Mouse (Mus musculus) embryonic facial prominence, embryonic 11.5 days (tissue): ENCODE measurements at regions not wholly inside any gene's neighbourhood (a gene's known extent, or its start where the extent isn't known, plus 50 kb on each side); places are given as distances from the start of the nearest gene placed in this dataset.
A peak's percentile ranks its signal among the peaks of the same experiment; 100 is the strongest.

Source experiments
- ATAC-seq: fragments of 200-750 bp; cut with Nextera tagmentation; replicated peaks from 2 replicates; pipeline ENCODE4 v1.8.0; 2017; ENCODE audit warnings: low read depth; ENCODE audit not compliant: insufficient number of reproducible peaks, low FRiP score, low TSS enrichment
- DNase-seq: peaks from one replicate; pipeline ENCODE4 v3.0.0-alpha.2; 2015; ENCODE audit warnings: low spot score
- H3K27ac ChIP-seq: fragments of 300-500 bp; sonication (generic); replicated peaks from 2 replicates; pipeline ENCODE4 v1.5.1; 2014; ENCODE audit warnings: mild to moderate bottlenecking, low read depth, low read length, control low read depth
- H3K27me3 ChIP-seq: fragments of 300-500 bp; sonication (generic); 2 replicates; pipeline ENCODE4 v1.6.1; 2014; ENCODE audit warnings: mild to moderate bottlenecking, low read length, moderate library complexity, mixed read lengths; ENCODE audit not compliant: control insufficient read depth, insufficient read depth
- H3K36me3 ChIP-seq: fragments of 300-500 bp; sonication (generic); replicated peaks from 2 replicates; pipeline ENCODE4 v1.6.1; 2014; ENCODE audit warnings: low read depth, mild to moderate bottlenecking, low read length, moderate library complexity, mixed read lengths; ENCODE audit not compliant: control insufficient read depth, insufficient read depth
- H3K4me1 ChIP-seq: fragments of 300-500 bp; sonication (generic); 2 replicates; pipeline ENCODE4 v1.6.1; 2014; ENCODE audit warnings: low read length, mixed read lengths; ENCODE audit not compliant: control insufficient read depth, insufficient read depth
- H3K4me2 ChIP-seq: fragments of 300-500 bp; sonication (generic); 2 replicates; pipeline ENCODE4 v1.6.1; 2014; ENCODE audit warnings: low read depth, mild to moderate bottlenecking, control low read depth, low read length, moderate library complexity
- H3K4me3 ChIP-seq: fragments of 300-500 bp; sonication (generic); 2 replicates; pipeline ENCODE4 v1.5.1; 2014; ENCODE audit warnings: low read depth, low read length, control low read depth
- H3K9ac ChIP-seq: fragments of 300-500 bp; sonication (generic); replicated peaks from 2 replicates; pipeline ENCODE4 v1.6.1; 2014; ENCODE audit warnings: mild to moderate bottlenecking, control low read depth, low read length
- H3K9me3 ChIP-seq: fragments of 300-500 bp; sonication (generic); replicated peaks from 2 replicates; pipeline ENCODE4 v1.6.1; 2016; ENCODE audit warnings: mild to moderate bottlenecking, low read length, inconsistent platforms, mixed read lengths; ENCODE audit not compliant: control insufficient read depth
- WGBS: fragments of 180-500 bp; shearing (Covaris S2); extraction: QIAGEN DNeasy Blood & Tissue Kit; methylation state at CpG from one replicate; pipeline ENCODE4 v1.1.7; 2014; 5-methylcytosine and 5-hydroxymethylcytosine counted together

GRCm38 (mm10) chr1:92358758-92359287 lies 114.8 kb downstream of the Ndufa10 start:
- Histone ChIP-seq H3K4me3 (no peak overlapping the region), H3K9me3 (no peaks in the 10 kb centered on the region), H3K27ac (no peak overlapping the region), H3K9ac (no peak overlapping the region), H3K27me3 (no peaks in the 10 kb centered on the region), H3K4me1 (no peaks in the 10 kb centered on the region), H3K4me2 (no peak overlapping the region), H3K36me3 (no peaks in the 10 kb centered on the region)
- DNase-seq = no peak
- no peak for ATAC-seq
- 81% methylated on average over 8 of the region's 8 CpGs for WGBS

DNA sequence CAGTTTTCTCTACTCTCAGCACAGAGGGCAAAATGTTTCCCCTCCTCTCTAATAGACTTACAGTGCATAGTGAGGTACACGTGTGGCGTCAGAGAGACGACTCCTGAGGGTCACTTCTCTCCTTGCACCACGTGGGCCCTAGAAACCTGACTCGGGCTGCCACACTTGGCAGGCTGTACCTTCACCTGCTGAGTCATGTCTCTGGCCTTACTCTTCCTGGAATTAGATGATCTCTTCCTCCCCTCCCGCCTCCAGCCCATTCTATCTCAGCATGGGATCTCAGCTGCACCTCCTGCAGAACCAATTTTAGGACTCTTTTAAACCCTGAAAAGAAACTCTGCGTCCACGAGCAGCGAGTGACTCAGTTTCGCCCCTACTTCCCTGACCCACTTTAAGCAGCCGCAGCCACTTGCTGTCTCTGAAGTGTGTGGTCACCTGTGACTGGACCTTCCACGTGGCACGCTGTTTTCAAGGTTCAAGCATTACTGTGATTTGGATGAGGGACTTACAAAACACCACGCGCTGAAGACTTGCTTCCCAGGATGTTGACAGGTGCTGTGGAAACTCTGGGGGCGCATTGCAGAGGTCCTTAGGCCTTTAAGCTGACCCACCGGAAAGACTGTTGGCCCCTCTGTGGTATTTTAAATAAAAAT lies 125.2 kb downstream of the Ndufa10 start:
- Histone ChIP-seq H3K36me3 (no peaks in the 10 kb centered on the region), H3K27ac (no peak overlapping the region), H3K4me3 (no peak overlapping the region), H3K4me1 (no peaks in the 10 kb centered on the region; the same call in 1 of the 2 replicates), H3K9ac (no peak overlapping the region), H3K9me3 (no peaks in the 10 kb centered on the region), H3K4me2 (no peak overlapping the region), H3K27me3 (no peaks in the 10 kb centered on the region)
- ATAC-seq = no peak
- 49% methylated on average over 17 of the region's 17 CpGs for WGBS
- peak; percentile 10 for DNase-seq

DNA sequence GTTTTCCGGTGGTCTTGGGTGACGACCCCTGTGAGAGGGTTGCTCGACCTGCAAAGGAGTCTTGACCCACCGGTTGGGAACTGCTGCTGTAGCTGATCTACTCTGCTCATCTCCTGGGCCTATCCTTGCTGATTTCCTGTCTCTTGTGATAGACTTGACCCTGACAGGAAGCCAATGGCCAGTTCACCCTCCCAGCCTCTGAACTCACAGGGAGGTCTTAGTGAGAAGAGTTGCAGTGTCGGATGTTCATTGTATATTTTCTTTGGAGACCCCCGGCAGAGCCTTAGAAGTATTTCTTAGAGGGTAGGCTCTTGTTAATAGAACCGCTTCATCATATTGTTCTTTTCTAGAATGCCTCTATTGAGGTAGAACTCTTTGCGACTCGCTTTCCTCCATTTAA lies 126.0 kb downstream of the Ndufa10 start:
- DNase-seq (no peak), ATAC-seq (no peak)
- no peaks in the 10 kb centered on the region for H3K9me3 ChIP-seq
- H3K4me1 ChIP-seq = no peaks in the 10 kb centered on the region; the same call in 1 of the 2 replicates
- no peak overlapping the region for H3K4me2 ChIP-seq
- WGBS = 60% methylated on average over 9 of the region's 9 CpGs
- no peaks in the 10 kb centered on the region for H3K36me3 ChIP-seq
- no peak overlapping the region for H3K4me3 ChIP-seq
- H3K9ac ChIP-seq = no peak overlapping the region
- no peaks in the 10 kb centered on the region for H3K27me3 ChIP-seq
- H3K27ac ChIP-seq = no peak overlapping the region

- DNase-seq (no peak), ATAC-seq (no peak)
- no peaks in the 10 kb centered on the region for H3K9me3 ChIP-seq
- H3K4me3 ChIP-seq = no peak overlapping the region
- WGBS = 68% methylated on average over 2 of the region's 2 CpGs
- no peak overlapping the region for H3K4me2 ChIP-seq
- H3K27me3 ChIP-seq = no peaks in the 10 kb centered on the region
- H3K4me1 ChIP-seq = no peaks in the 10 kb centered on the region; the same call in 1 of the 2 replicates
- H3K36me3 ChIP-seq = no peaks in the 10 kb centered on the region
- H3K9ac ChIP-seq = no peak overlapping the region
- no peak overlapping the region for H3K27ac ChIP-seq
Observed at GRCm38 (mm10) chr1:92343768-92344167, 129.9 kb downstream of the Ndufa10 start.

DNA sequence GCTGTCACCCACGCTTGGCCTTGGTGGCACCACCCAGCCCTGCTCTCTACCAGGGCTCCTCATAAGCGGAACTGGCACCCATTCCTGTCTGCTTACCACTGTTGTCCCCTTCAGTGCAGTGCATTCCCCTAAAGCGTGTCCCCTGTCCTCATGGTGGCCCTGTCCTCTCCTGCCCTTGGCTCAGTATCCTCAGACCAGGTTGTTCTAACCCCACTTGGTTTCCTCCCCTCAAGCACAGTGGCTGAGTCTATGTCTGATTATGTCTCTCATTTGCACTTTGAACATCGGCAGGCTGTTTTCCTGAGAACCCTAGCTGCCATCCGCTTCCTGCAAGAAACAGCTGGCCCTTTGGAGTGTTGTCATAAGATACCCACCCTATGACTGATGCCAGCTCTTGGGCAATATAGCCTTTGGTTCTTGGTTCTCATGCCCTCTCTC lies 130.5 kb downstream of the Ndufa10 start:
- WGBS = 86% methylated on average over 5 of the region's 5 CpGs
- Histone ChIP-seq H3K27me3 (no peaks in the 10 kb centered on the region), H3K4me2 (no peak overlapping the region), H3K4me3 (no peak overlapping the region), H3K4me1 (no peaks in the 10 kb centered on the region), H3K36me3 (no peaks in the 10 kb centered on the region), H3K9ac (no peak overlapping the region), H3K27ac (no peak overlapping the region), H3K9me3 (no peaks in the 10 kb centered on the region)
- DNase-seq (no peak), ATAC-seq (no peak)

DNA sequence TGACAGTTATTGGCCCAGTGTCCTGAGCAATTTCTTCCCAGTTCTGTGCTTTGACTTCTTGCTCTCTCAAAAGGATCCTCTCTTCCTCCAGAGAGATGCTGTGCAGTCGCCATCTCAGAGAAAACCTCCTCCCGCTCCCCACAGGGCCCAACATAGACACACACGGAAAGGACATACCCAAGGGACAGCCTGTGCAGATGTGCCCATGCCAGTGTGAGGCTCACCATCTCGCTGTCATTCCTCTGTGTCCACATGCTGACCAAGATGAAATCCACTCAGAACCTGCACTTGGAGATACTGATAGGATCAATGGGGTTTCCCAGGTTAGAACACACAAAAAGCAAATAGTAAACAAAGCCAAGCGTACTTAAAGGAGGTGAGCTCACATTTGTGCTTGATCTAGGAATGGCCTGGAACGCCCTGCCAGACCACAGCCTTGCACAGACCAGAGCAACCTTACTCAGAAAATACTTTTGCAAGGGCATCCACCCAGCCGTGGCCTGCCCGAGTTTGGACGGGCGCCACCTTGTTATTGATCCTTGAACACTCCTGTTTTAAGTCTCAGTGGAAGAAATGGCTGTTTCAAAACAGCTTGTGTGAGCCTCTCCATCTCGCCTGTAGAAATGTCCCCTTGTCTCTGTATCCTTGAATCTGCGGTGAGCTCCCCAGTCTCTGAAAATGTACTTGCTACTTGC lies 131.7 kb downstream of the Ndufa10 start:
- Histone ChIP-seq H3K27ac (no peak overlapping the region), H3K4me3 (no peak overlapping the region), H3K9ac (no peak overlapping the region), H3K9me3 (no peaks in the 10 kb centered on the region), H3K27me3 (no peaks in the 10 kb centered on the region), H3K4me2 (no peak overlapping the region), H3K36me3 (no peaks in the 10 kb centered on the region), H3K4me1 (no peaks in the 10 kb centered on the region)
- no peak for ATAC-seq
- DNase-seq = no peak
- 86% methylated on average over 12 of the region's 12 CpGs for WGBS

DNA sequence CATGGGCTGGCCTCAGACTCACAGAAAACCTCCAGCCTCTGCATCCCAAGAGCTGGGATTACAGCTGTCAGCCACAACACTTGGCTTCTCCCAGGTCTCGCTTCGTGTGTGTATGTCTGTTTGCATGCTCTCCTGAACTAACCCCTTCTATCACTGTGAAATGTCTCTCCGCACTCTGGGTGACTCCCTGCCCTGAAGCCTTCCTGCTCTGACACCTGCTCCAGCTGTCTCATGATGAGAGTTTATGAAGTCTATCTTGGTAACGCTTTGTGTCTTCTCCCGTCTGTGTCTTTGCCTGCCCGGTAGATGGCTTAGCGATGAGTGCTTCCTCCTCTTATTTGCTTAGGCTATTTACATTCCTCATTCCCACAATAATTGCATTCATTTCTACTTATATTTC lies 133.0 kb downstream of the Ndufa10 start:
- H3K36me3 ChIP-seq = no peaks in the 10 kb centered on the region
- no peak overlapping the region for H3K9ac ChIP-seq
- H3K4me1 ChIP-seq = no peaks in the 10 kb centered on the region
- no peak for DNase-seq
- no peak overlapping the region for H3K27ac ChIP-seq
- no peak for ATAC-seq
- WGBS = 82% methylated on average over 7 of the region's 7 CpGs
- H3K4me2 ChIP-seq = no peak overlapping the region
- H3K9me3 ChIP-seq = no peaks in the 10 kb centered on the region
- no peak overlapping the region for H3K4me3 ChIP-seq
- H3K27me3 ChIP-seq = no peaks in the 10 kb centered on the region

DNA sequence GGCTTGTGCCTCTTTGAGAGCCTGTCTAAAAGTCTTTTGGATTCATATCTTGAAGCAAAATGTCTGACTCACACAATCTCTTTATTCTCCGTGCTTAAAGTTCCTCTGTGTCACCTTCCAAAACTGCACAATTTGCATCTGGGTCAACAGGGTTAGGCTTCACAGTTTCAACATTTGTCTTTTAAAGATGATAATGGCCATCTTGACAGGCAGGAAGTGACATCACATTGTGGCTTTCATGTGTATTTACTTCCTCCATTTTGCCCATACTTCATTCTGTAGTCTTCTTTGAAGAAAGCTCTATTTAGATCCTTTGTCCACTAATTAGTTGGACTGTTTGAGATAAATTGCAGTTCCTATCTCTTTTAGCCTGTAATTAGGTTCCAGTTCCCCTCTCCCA lies 135.1 kb downstream of the Ndufa10 start:
- H3K9ac ChIP-seq = no peak overlapping the region
- H3K9me3 ChIP-seq = no peaks in the 10 kb centered on the region
- no peaks in the 10 kb centered on the region for H3K4me1 ChIP-seq
- H3K27me3 ChIP-seq = no peaks in the 10 kb centered on the region
- ATAC-seq (no peak), DNase-seq (no peak)
- H3K4me3 ChIP-seq = no peak overlapping the region
- H3K27ac ChIP-seq = no peak overlapping the region
- H3K4me2 ChIP-seq = no peak overlapping the region
- WGBS = 84% methylated on average over 1 of the region's 1 CpGs
- no peaks in the 10 kb centered on the region for H3K36me3 ChIP-seq
